Mouse (Mus musculus): ENCODE measurements at regions not wholly inside any gene's neighbourhood (a gene's known extent, or its start where the extent isn't known, plus 50 kb on each side); places are given as distances from the start of the nearest gene placed in this dataset.

DNA sequence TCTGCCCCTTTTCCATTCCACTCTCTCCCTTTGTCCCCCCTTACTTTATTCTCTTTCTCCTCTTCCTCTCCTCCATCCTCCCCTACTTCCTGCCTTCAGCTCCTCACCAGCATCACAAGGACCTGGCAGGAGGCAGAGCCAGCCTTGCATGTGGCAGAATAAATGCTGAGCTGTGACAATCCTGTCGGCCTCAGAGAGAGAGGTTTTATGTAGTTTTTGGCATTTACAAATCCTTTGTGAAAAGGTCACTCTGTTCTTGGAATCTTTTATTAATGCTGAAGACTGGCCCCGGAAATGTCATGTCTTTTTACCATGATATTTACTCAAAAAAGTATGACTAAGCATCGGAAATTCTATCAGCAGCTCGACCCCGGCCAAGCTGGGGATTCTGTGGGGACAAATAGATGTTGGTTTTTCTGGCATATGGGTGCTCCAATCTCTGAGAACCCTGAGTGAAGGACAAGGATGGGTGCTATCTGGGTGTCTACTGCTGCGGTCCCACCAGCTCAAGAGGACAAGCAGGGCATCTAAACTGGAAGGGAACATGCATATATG is 178.8 kb upstream of the Nlrp1b start:
- ATAC-seq (ENCODE audit: insufficient number of reproducible peaks, low FRiP score, low TSS enrichment): no peak

DNA sequence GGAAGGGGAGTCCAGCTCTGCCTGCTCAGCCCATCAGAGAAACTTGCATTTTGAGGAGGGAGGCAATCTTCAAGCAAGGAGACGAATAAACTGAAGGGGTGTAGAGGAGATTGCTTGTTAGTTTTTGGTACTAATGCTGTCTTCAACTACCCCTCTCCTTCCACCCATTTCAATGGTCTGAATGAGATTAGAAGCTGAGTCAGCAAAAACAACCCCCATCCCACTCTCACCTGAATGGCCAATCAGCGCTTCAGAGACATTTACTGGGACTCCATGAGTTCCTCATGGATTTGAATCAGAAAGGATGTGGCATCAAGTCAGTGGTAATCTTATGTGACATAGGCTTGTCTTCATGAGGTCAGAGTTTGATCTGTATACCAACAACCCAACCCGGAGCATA is 180.0 kb upstream of the Nlrp1b start:
- no peak for ATAC-seq (ENCODE audit: insufficient number of reproducible peaks, low FRiP score, low TSS enrichment)

- no peak for ATAC-seq (ENCODE audit: insufficient number of reproducible peaks, low FRiP score, low TSS enrichment)
Measured at GRCm38 (mm10) chr11:71411958-71412357, 181.4 kb upstream of the Nlrp1b start.

GRCm38 (mm10) chr11:71414403-71415140 is 184.0 kb upstream of the Nlrp1b start:
- no peak for ATAC-seq (ENCODE audit: insufficient number of reproducible peaks, low FRiP score, low TSS enrichment)

DNA sequence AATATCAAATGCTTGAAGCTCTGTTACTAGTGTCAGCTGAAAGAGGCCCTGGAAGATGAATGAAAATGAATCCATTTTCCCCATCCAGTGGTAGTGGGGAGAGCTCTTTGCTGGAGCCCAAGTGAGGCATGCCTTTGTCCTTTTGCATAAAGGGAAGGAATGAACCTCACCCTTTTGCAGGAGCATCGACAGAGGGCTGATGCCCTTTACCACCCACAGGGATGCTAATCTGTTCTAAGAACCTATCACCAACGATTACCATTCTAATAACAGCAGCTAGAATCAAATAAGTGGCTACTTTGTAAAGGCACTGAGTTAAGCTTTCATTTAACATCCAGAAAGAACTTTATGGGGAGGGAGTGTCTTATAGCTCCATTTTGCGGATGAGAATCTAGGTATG is 184.9 kb upstream of the Nlrp1b start:
- no peak for ATAC-seq (ENCODE audit: insufficient number of reproducible peaks, low FRiP score, low TSS enrichment)

GRCm38 (mm10) chr11:71422291-71422840 is 191.8 kb upstream of the Nlrp1b start:
- no peak for ATAC-seq (ENCODE audit: insufficient number of reproducible peaks, low FRiP score, low TSS enrichment)

- ATAC-seq (ENCODE audit: insufficient number of reproducible peaks, low FRiP score, low TSS enrichment): no peak
Measured at GRCm38 (mm10) chr11:71423242-71423641, 192.7 kb upstream of the Nlrp1b start.

GRCm38 (mm10) chr11:71424879-71425278 is 194.3 kb upstream of the Nlrp1b start:
- no peak for ATAC-seq (ENCODE audit: insufficient number of reproducible peaks, low FRiP score, low TSS enrichment)

DNA sequence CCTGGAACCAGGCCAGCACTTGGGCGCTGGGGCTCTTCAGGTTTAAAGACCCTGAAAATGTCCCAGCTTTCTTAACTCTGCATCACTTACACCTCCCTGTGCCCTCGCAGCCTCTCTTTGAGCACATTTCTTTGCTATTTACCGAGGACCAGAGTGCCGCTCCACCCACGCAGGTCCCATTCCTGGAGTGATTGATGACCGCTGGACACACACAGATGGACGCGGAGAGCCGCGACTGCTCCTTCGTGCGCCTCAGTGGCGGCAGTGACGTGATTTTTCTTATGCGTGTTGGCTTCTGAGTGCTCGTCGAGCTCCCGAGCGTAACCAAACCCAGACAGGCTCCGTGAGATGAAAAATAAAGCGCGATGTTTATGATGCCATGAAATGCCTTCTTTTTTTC is 199.2 kb upstream of the Nlrp1b start:
- no peak for ATAC-seq (ENCODE audit: insufficient number of reproducible peaks, low FRiP score, low TSS enrichment)

DNA sequence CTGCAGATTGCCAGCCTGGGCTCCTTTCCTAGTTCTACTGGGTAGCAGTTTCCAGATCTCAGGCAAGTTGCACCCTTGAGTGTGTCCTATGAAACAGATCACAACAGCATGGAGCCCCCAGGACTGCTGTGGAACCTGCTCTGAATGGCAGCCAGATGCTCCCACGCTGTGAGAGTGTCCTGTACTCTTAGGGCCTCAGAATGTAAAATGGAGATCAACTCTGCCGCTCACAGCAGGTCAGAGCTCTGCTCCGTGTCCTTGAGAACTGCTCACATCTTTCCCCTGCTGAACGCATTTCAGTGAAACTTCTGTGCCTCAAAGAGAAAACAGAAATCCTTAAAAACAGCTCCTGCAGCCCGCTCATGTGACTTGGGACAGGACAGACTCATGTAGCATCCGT is 203.7 kb upstream of the Nlrp1b start:
- no peak for ATAC-seq (ENCODE audit: insufficient number of reproducible peaks, low FRiP score, low TSS enrichment)

GRCm38 (mm10) chr11:71434886-71435285 is 204.4 kb upstream of the Nlrp1b start:
- no peak for ATAC-seq (ENCODE audit: insufficient number of reproducible peaks, low FRiP score, low TSS enrichment)

- no peak for ATAC-seq (ENCODE audit: insufficient number of reproducible peaks, low FRiP score, low TSS enrichment)
Measured at GRCm38 (mm10) chr11:71435745-71436144, 205.2 kb upstream of the Nlrp1b start.

- ATAC-seq (ENCODE audit: insufficient number of reproducible peaks, low FRiP score, low TSS enrichment): no peak
Measured at GRCm38 (mm10) chr11:71436335-71436734, 205.8 kb upstream of the Nlrp1b start.

DNA sequence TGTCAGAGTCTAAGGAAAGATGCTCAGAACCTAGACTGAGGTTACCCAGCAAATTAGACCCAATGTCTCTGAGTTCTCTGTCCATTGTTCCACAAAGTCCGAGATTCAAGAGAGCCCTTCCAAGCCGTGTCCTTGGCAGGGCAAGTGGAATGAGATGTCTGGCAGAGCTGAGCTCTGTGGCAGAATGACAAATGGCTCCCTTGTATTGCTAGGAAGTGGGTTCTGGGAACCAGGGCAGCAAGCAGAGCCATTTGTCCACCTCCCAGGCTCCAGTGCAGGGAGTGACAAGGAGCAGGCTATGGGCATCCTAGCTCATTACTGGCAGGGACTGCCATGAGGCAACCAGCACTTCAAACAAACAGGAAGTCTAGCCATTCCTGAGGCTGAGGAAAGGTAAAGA is 206.3 kb upstream of the Nlrp1b start:
- ATAC-seq (ENCODE audit: insufficient number of reproducible peaks, low FRiP score, low TSS enrichment): no peak

DNA sequence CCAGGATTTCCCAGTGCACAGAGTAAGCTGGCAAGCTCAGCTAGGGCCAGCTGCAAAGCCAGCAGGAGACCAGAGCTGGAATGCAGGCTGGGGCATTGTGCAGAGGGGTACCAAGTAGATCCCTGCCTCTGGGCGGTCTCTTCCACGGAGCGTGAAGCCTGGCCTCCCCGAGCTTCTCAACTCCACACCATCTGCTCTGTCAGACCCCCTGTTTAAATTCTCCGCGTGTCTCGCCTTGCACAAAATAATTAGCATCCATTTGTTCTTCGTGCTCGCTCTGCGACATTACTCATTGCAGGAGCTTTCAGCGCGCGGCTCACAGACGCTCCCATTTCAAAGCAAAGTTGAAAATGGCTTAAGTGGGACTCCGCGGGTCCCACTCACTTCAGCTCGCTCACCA is 209.3 kb upstream of the Nlrp1b start:
- no peak for ATAC-seq (ENCODE audit: insufficient number of reproducible peaks, low FRiP score, low TSS enrichment)

- ATAC-seq (ENCODE audit: insufficient number of reproducible peaks, low FRiP score, low TSS enrichment): no peak
Measured at GRCm38 (mm10) chr11:71440392-71440791, 209.9 kb upstream of the Nlrp1b start.

DNA sequence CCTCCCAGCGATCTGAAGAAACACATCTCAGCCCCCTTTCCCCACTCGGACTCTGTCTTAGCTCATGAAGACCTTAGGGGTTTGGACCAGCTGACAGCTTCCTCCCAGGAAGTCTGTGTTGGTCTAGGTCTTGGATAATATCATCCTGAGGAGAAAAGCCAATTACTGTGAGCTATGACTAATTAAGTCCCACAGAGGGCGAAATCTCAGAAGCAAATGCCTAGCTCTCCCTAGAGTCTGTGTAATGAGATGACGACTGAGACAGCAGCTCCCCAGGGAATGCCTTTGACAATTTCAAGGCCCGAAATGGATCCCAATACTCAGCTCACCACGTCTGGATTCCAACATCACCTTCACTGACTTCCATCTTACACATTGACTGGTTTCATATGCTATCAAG is 213.5 kb upstream of the Nlrp1b start:
- no peak for ATAC-seq (ENCODE audit: insufficient number of reproducible peaks, low FRiP score, low TSS enrichment)

GRCm38 (mm10) chr11:71446641-71447040 is 216.1 kb upstream of the Nlrp1b start:
- ATAC-seq (ENCODE audit: insufficient number of reproducible peaks, low FRiP score, low TSS enrichment): no peak

DNA sequence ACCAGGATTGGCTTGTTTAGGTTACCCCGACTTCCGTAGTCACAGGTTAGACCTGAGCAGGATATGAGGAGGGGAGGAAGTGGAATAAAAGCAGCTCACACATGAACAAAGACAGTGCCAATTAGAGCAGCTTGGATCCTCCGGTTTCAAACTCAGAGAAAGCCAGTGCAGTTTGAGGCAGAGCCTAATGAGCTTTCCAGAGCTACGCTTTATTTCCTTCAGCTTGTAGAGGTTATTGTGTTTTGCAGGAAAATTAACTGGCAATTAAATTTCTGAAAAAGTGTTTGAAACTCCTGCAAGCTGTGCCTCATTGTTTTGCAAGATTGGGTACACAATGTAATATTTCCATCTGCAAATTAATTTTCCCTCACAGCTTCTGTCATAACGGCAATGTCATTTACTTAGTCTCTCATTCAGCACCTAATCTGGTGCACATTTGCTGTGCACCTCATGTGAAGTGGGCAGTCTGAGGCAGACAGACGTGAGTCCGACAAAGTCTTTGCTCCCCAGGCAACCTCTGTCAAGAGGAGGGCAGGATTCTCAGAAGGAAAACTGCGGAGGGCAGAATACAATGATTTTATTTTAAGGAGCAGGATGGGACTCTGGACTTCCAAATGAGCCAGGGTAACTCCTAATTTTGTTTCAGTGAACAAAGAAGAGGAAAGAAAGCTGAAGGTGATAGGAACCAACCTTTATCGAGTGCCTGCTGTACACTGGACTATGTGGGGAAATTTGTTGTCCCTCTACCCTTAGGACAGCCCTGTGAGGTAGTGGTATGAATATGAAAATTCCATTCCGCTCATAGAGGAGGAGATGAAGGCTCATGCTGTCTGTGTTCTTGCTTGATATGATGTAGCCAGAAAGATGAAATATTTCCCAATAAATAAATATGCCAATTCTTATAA is 217.6 kb upstream of the Nlrp1b start:
- no peak for ATAC-seq (ENCODE audit: insufficient number of reproducible peaks, low FRiP score, low TSS enrichment)

GRCm38 (mm10) chr11:71480094-71480493 is 249.6 kb upstream of the Nlrp1b start:
- ATAC-seq (ENCODE audit: insufficient number of reproducible peaks, low FRiP score, low TSS enrichment): no peak

DNA sequence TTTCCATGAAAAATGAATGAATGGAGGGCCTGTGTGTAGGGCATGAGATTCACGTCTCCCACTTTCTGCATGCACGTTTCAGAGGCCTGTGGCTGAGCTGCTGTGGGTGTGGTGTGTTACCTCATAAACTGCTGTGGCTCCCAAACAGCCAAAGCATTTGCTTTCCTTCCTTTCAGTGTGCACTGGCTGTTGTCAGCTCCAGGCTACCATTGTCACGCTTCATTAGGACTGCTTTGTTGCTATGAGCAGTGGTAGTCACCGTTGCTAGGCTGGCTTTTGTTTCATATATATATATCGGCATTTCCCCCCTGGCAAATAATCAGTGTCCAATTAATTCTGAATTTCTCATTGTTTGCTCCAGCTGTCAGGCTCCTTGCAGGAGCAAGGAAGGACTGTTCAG is 251.9 kb upstream of the Wscd1 start:
- ATAC-seq (ENCODE audit: insufficient number of reproducible peaks, low FRiP score, low TSS enrichment): no peak

All from cerebellum, adult (tissue).